Mouse (Mus musculus): ENCODE measurements around the gene Poldip2. TPM values are rescaled to one million over a fixed set of nuclear protein-coding genes. Genes with fewer than 3 reads are reported as not detected.
A peak's percentile ranks its signal among the peaks of the same experiment; 100 is the strongest.

Gene Poldip2
- polyA plus RNA-seq, 1 experiment from 2014 or later, result 152 TPM

GRCm38 (mm10) chr11:78544449-78545111, 32.6 kb downstream of the Poldip2 start:
- Histone ChIP-seq H3K27ac (replicated peaks; ENCODE audit: low read depth, low read length) (no peak overlapping the region), H3K4me2 (ENCODE audit: low read depth, low read length) (no peak overlapping the region), H3K4me3 (ENCODE audit: low read depth, low read length) (no peak overlapping the region), H3K27me3 (replicated peaks; ENCODE audit: control insufficient read depth, insufficient read depth, low read length) (no peaks in the 10 kb centered on the region), H3K4me1 (ENCODE audit: control insufficient read depth, insufficient read depth, low read length) (peaks cover 10% of the 10 kb centered on the region), H3K36me3 (ENCODE audit: control insufficient read depth, insufficient read depth, low read length) (peaks cover 46% of the 10 kb centered on the region), H3K9ac (ENCODE audit: low read depth, low read length) (no peak overlapping the region), H3K9me3 (ENCODE audit: control insufficient read depth, low read length) (no peaks in the 10 kb centered on the region)
- ATAC-seq (ENCODE audit: low read depth) (no peak), DNase-seq (ENCODE audit: low spot score) (no peak)
- 92% methylated on average over 7 of the region's 7 CpGs for WGBS

- Histone ChIP-seq H3K36me3 (ENCODE audit: control insufficient read depth, insufficient read depth, low read length) (peaks cover 40% of the 10 kb centered on the region), H3K4me3 (ENCODE audit: low read depth, low read length) (no peak overlapping the region), H3K27ac (replicated peaks; ENCODE audit: low read depth, low read length) (no peak overlapping the region), H3K4me1 (ENCODE audit: control insufficient read depth, insufficient read depth, low read length) (peaks cover 13% of the 10 kb centered on the region), H3K27me3 (replicated peaks; ENCODE audit: control insufficient read depth, insufficient read depth, low read length) (no peaks in the 10 kb centered on the region), H3K4me2 (ENCODE audit: low read depth, low read length) (no peak overlapping the region), H3K9ac (ENCODE audit: low read depth, low read length) (no peak overlapping the region), H3K9me3 (ENCODE audit: control insufficient read depth, low read length) (no peaks in the 10 kb centered on the region)
- DNase-seq (ENCODE audit: low spot score), result no peak
- 66% methylated on average over 8 of the region's 8 CpGs for WGBS
- no peak for ATAC-seq (ENCODE audit: low read depth)
These were observed 33.2 kb downstream of the Poldip2 start for GRCm38 (mm10) chr11:78545181-78545580.

GRCm38 (mm10) chr11:78547718-78548460, 35.9 kb downstream of the Poldip2 start:
- H3K27ac ChIP-seq (replicated peaks; ENCODE audit: low read depth, low read length), result no peak overlapping the region
- whole genome bisulfite sequencing, result 89% methylated on average over 2 of the region's 2 CpGs
- H3K4me1 ChIP-seq (ENCODE audit: control insufficient read depth, insufficient read depth, low read length), result peaks cover 13% of the 10 kb centered on the region
- no peak overlapping the region for H3K4me2 ChIP-seq (ENCODE audit: low read depth, low read length)
- no peak overlapping the region for H3K4me3 ChIP-seq (ENCODE audit: low read depth, low read length)
- H3K9ac ChIP-seq (ENCODE audit: low read depth, low read length), result no peak overlapping the region
- no peaks in the 10 kb centered on the region for H3K9me3 ChIP-seq (ENCODE audit: control insufficient read depth, low read length)
- H3K36me3 ChIP-seq (ENCODE audit: control insufficient read depth, insufficient read depth, low read length), result peaks cover 20% of the 10 kb centered on the region
- DNase-seq (ENCODE audit: low spot score), result no peak
- no peaks in the 10 kb centered on the region for H3K27me3 ChIP-seq (replicated peaks; ENCODE audit: control insufficient read depth, insufficient read depth, low read length)
- ATAC-seq (ENCODE audit: low read depth), result no peak

GRCm38 (mm10) chr11:78549491-78549987, 37.5 kb downstream of the Poldip2 start:
- Histone ChIP-seq H3K4me3 (ENCODE audit: low read depth, low read length) (peak overlapping the region; percentile 74), H3K9me3 (ENCODE audit: control insufficient read depth, low read length) (0 out of 2 replicates have a peak, but pooled peaks cover 5% of the 10 kb centered on the region), H3K4me1 (ENCODE audit: control insufficient read depth, insufficient read depth, low read length) (peaks cover 13% of the 10 kb centered on the region), H3K27me3 (replicated peaks; ENCODE audit: control insufficient read depth, insufficient read depth, low read length) (no peaks in the 10 kb centered on the region), H3K27ac (replicated peaks; ENCODE audit: low read depth, low read length) (0 out of 2 replicates have a peak overlapping the region, but pooled peaks have one; percentile 78), H3K36me3 (ENCODE audit: control insufficient read depth, insufficient read depth, low read length) (0 out of 2 replicates have a peak, but pooled peaks cover 5% of the 10 kb centered on the region), H3K4me2 (ENCODE audit: low read depth, low read length) (peak overlapping the region; percentile 78), H3K9ac (ENCODE audit: low read depth, low read length) (peak overlapping the region; percentile 79)
- 8% methylated on average over 5 of the region's 5 CpGs for WGBS
- DNase-seq (ENCODE audit: low spot score) (no peak), ATAC-seq (ENCODE audit: low read depth) (no peak)

- Histone ChIP-seq H3K9me3 (ENCODE audit: control insufficient read depth, low read length) (0 out of 2 replicates have a peak, but pooled peaks cover 5% of the 10 kb centered on the region), H3K4me2 (ENCODE audit: low read depth, low read length) (peak within 1 kb of the TSS; percentile 78), H3K9ac (ENCODE audit: low read depth, low read length) (peak within 1 kb of the TSS; percentile 79), H3K4me1 (ENCODE audit: control insufficient read depth, insufficient read depth, low read length) (peaks cover 13% of the 10 kb centered on the region), H3K27me3 (replicated peaks; ENCODE audit: control insufficient read depth, insufficient read depth, low read length) (no peaks in the 10 kb centered on the region), H3K4me3 (ENCODE audit: low read depth, low read length) (peak within 1 kb of the TSS; percentile 74), H3K36me3 (ENCODE audit: control insufficient read depth, insufficient read depth, low read length) (no peaks in the 10 kb centered on the region), H3K27ac (replicated peaks; ENCODE audit: low read depth, low read length) (peak within 1 kb of the TSS; percentile 78)
- DNase-seq (ENCODE audit: low spot score) (peak; percentile 99), ATAC-seq (ENCODE audit: low read depth) (peak; percentile 100)
- WGBS, result under 1% methylated on average over 47 of the region's 60 CpGs
These were observed 38.4 kb downstream of the Poldip2 start, which contains the start of gene Tmem97 for GRCm38 (mm10) chr11:78550168-78551058. TSS of gene Tmem97 (minus strand) at chr11:78550777.

GRCm38 (mm10) chr11:78551059-78551398, 39.0 kb downstream of the Poldip2 start:
- H3K4me2 ChIP-seq (ENCODE audit: low read depth, low read length), result peak overlapping the region; percentile 78
- peak overlapping the region; percentile 74 for H3K4me3 ChIP-seq (ENCODE audit: low read depth, low read length)
- H3K9me3 ChIP-seq (ENCODE audit: control insufficient read depth, low read length), result 0 out of 2 replicates have a peak, but pooled peaks cover 5% of the 10 kb centered on the region
- no peaks in the 10 kb centered on the region for H3K36me3 ChIP-seq (ENCODE audit: control insufficient read depth, insufficient read depth, low read length)
- 33% methylated on average over 6 of the region's 6 CpGs for WGBS
- peaks cover 13% of the 10 kb centered on the region for H3K4me1 ChIP-seq (ENCODE audit: control insufficient read depth, insufficient read depth, low read length)
- H3K27me3 ChIP-seq (replicated peaks; ENCODE audit: control insufficient read depth, insufficient read depth, low read length), result no peaks in the 10 kb centered on the region
- peak overlapping the region; percentile 57 for H3K9ac ChIP-seq (ENCODE audit: low read depth, low read length)
- ATAC-seq (ENCODE audit: low read depth) (peak; percentile 17), DNase-seq (ENCODE audit: low spot score) (no peak)
- H3K27ac ChIP-seq (replicated peaks; ENCODE audit: low read depth, low read length), result peak overlapping the region; percentile 70

- DNase-seq (ENCODE audit: low spot score), result no peak
- Histone ChIP-seq H3K36me3 (ENCODE audit: control insufficient read depth, insufficient read depth, low read length) (no peaks in the 10 kb centered on the region), H3K4me1 (ENCODE audit: control insufficient read depth, insufficient read depth, low read length) (no peaks in the 10 kb centered on the region), H3K4me2 (ENCODE audit: low read depth, low read length) (no peak overlapping the region), H3K9me3 (ENCODE audit: control insufficient read depth, low read length) (0 out of 2 replicates have a peak, but pooled peaks cover 5% of the 10 kb centered on the region), H3K9ac (ENCODE audit: low read depth, low read length) (no peak overlapping the region), H3K4me3 (ENCODE audit: low read depth, low read length) (no peak overlapping the region), H3K27me3 (replicated peaks; ENCODE audit: control insufficient read depth, insufficient read depth, low read length) (no peaks in the 10 kb centered on the region), H3K27ac (replicated peaks; ENCODE audit: low read depth, low read length) (no peak overlapping the region)
- ATAC-seq (ENCODE audit: low read depth), result no peak
- 81% methylated on average over 3 of the region's 3 CpGs for WGBS
These were observed 43.6 kb downstream of the Poldip2 start for GRCm38 (mm10) chr11:78555623-78556022.

- DNase-seq (ENCODE audit: low spot score) (no peak), ATAC-seq (ENCODE audit: low read depth) (no peak)
- H3K27ac ChIP-seq (replicated peaks; ENCODE audit: low read depth, low read length), result no peak overlapping the region
- H3K4me2 ChIP-seq (ENCODE audit: low read depth, low read length), result no peak overlapping the region
- 0 out of 2 replicates have a peak, but pooled peaks cover 5% of the 10 kb centered on the region for H3K9me3 ChIP-seq (ENCODE audit: control insufficient read depth, low read length)
- H3K4me1 ChIP-seq (ENCODE audit: control insufficient read depth, insufficient read depth, low read length), result no peaks in the 10 kb centered on the region
- no peak overlapping the region for H3K9ac ChIP-seq (ENCODE audit: low read depth, low read length)
- WGBS, result 84% methylated on average over 4 of the region's 4 CpGs
- H3K27me3 ChIP-seq (replicated peaks; ENCODE audit: control insufficient read depth, insufficient read depth, low read length), result no peaks in the 10 kb centered on the region
- H3K36me3 ChIP-seq (ENCODE audit: control insufficient read depth, insufficient read depth, low read length), result no peaks in the 10 kb centered on the region
- no peak overlapping the region for H3K4me3 ChIP-seq (ENCODE audit: low read depth, low read length)
These were observed 44.1 kb downstream of the Poldip2 start for GRCm38 (mm10) chr11:78556070-78556469.

All from embryonic facial prominence, embryonic 14.5 days (tissue).